Mouse (Mus musculus) MEL (cell line): ENCODE data around the gene Apobec3. TPM values are rescaled to one million over a fixed set of nuclear protein-coding genes. Genes with fewer than 3 reads are reported as not detected.

Experiments used
- DNase-seq: peaks from one replicate; pipeline ENCODE4 v3.0.0; 2011; ENCODE audit warnings: low read depth, low spot score
- H3K27ac ChIP-seq: 2 replicates; pipeline ENCODE4 v1.5.1; 2012; ENCODE audit warnings: low read depth, mild to moderate bottlenecking, control low read depth, low read length, moderate library complexity; ENCODE audit not compliant: control insufficient read depth
- H3K27me3 ChIP-seq, 2 experiments: fragments of 150-350 bp in 1 of 2; sonication (generic) in 1 of 2; 2 replicates each; pipeline ENCODE4 v1.6.1; 2012; ENCODE audit warnings: low read length in 2 of 2, mild to moderate bottlenecking in 2 of 2, improper control_type of control experiment in 1 of 2, moderate library complexity in 1 of 2; ENCODE audit not compliant: insufficient read depth in 2 of 2, control insufficient read depth in 1 of 2
- H3K36me3 ChIP-seq, 2 experiments: 2 replicates each; pipeline ENCODE4 v1.6.1; 2012 to 2014; ENCODE audit warnings: low read length in 2 of 2, improper control_type of control experiment in 1 of 2, inconsistent platforms in 1 of 2, mild to moderate bottlenecking in 1 of 2; ENCODE audit not compliant: insufficient read depth in 2 of 2, control insufficient read depth in 1 of 2
- H3K4me1 ChIP-seq, 2 experiments: fragments of 150-350 bp in 1 of 2; sonication (generic) in 1 of 2; 2 replicates each; pipeline ENCODE4 v1.6.1; 2012; ENCODE audit warnings: low read length in 2 of 2, improper control_type of control experiment in 1 of 2, mild to moderate bottlenecking in 1 of 2; ENCODE audit not compliant: insufficient read depth in 2 of 2, control insufficient read depth in 1 of 2
- H3K4me3 ChIP-seq, 2 experiments: fragments of 150-350 bp in 1 of 2; sonication (generic) in 1 of 2; 2 replicates each; pipeline ENCODE4 v1.5.1; 2012; ENCODE audit warnings: low read depth in 2 of 2, low read length in 2 of 2, mild to moderate bottlenecking in 2 of 2, moderate library complexity in 2 of 2, control low read depth in 1 of 2, improper control_type of control experiment in 1 of 2; ENCODE audit not compliant: control insufficient read depth in 1 of 2, insufficient read depth in 1 of 2
- H3K79me2 ChIP-seq: 2 replicates; pipeline ENCODE4 v1.6.1; 2012; ENCODE audit warnings: mild to moderate bottlenecking, low read length, moderate library complexity; ENCODE audit not compliant: control insufficient read depth, poor library complexity, insufficient read depth
- H3K9ac ChIP-seq: 2 replicates; pipeline ENCODE4 v1.6.1; 2012; ENCODE audit warnings: low read depth, mild to moderate bottlenecking, control low read depth, low read length, moderate library complexity; ENCODE audit not compliant: control insufficient read depth, poor library complexity, severe bottlenecking
- H3K9me3 ChIP-seq: fragments of 150-350 bp; sonication (generic); replicated peaks from 2 replicates; pipeline ENCODE4 v1.6.1; 2012; ENCODE audit warnings: mild to moderate bottlenecking, low read length, improper control_type of control experiment, moderate library complexity; ENCODE audit not compliant: insufficient read depth
- BHLHE40 ChIP-seq: IDR thresholded peaks from 2 replicates; pipeline ENCODE4 v1.6.1; 2012; ENCODE audit warnings: low read depth, mild to moderate bottlenecking, inconsistent platforms, low read length, improper control_type of control experiment, borderline replicate concordance
- CHD1 ChIP-seq: IDR thresholded peaks from 2 replicates; pipeline ENCODE4 v1.6.1; 2012; ENCODE audit warnings: low read depth, mild to moderate bottlenecking, inconsistent platforms, low read length, improper control_type of control experiment
- CTCF ChIP-seq, 3 experiments: IDR thresholded peaks in 2 of 3; conservative IDR thresholded peaks in 1 of 3; 2 replicates each; pipeline ENCODE4 v1.5.1; 2011 to 2012; ENCODE audit warnings: low read length in 3 of 3, low read depth in 2 of 3, mild to moderate bottlenecking in 2 of 3, improper control_type of control experiment in 1 of 3, inconsistent platforms in 1 of 3, mixed read lengths in 1 of 3, moderate library complexity in 1 of 3; ENCODE audit not compliant: control insufficient read depth in 1 of 3, insufficient read depth in 1 of 3, poor library complexity in 1 of 3, severe bottlenecking in 1 of 3
- EP300 ChIP-seq, 2 experiments: IDR thresholded peaks; 2 replicates each; pipeline ENCODE4 v1.6.1; 2011; ENCODE audit warnings: improper control_type of control experiment in 2 of 2, low read length in 2 of 2, low read depth in 1 of 2, mild to moderate bottlenecking in 1 of 2
- ETS1 ChIP-seq: IDR thresholded peaks from 2 replicates; pipeline ENCODE4 v1.6.1; 2012; ENCODE audit warnings: low read depth, mild to moderate bottlenecking, inconsistent platforms, low read length, improper control_type of control experiment, moderate library complexity
- GABPA ChIP-seq: IDR thresholded peaks from 2 replicates; pipeline ENCODE4 v1.6.1; 2012; ENCODE audit warnings: low read depth, mild to moderate bottlenecking, inconsistent platforms, low read length, improper control_type of control experiment, moderate library complexity
- GATA1 ChIP-seq: IDR thresholded peaks from 2 replicates; pipeline ENCODE4 v1.6.1; 2011; ENCODE audit warnings: low read depth, low read length, improper control_type of control experiment
- HCFC1 ChIP-seq: IDR thresholded peaks from 2 replicates; pipeline ENCODE4 v1.6.1; 2012; ENCODE audit warnings: low read depth, mild to moderate bottlenecking, inconsistent platforms, low read length, improper control_type of control experiment, moderate library complexity
- KAT2A ChIP-seq: conservative IDR thresholded peaks from 2 replicates; pipeline ENCODE4 v1.6.1; 2012; ENCODE audit warnings: low read depth, low read length, improper control_type of control experiment, inconsistent platforms
- MAX ChIP-seq: IDR thresholded peaks from 2 replicates; pipeline ENCODE4 v1.6.1; 2011; ENCODE audit warnings: low read length, improper control_type of control experiment
- MYB ChIP-seq: IDR thresholded peaks from 2 replicates; pipeline ENCODE4 v1.6.1; 2011; ENCODE audit warnings: mild to moderate bottlenecking, low read depth, low read length, improper control_type of control experiment
- NELFE ChIP-seq: IDR thresholded peaks from 2 replicates; pipeline ENCODE4 v1.6.1; 2011; ENCODE audit warnings: low read depth, low read length, improper control_type of control experiment
- POLR2A ChIP-seq, 2 experiments: IDR thresholded peaks; 2 replicates each; pipeline ENCODE4 v1.6.1; 2011 to 2012; ENCODE audit warnings: low read length in 2 of 2, mild to moderate bottlenecking in 2 of 2, control low read depth in 1 of 2, improper control_type of control experiment in 1 of 2, low read depth in 1 of 2, moderate library complexity in 1 of 2; ENCODE audit not compliant: control insufficient read depth in 1 of 2, insufficient read depth in 1 of 2, poor library complexity in 1 of 2
- POLR2AphosphoS5 ChIP-seq: IDR thresholded peaks from 2 replicates; pipeline ENCODE4 v1.6.1; 2012; ENCODE audit warnings: low read depth, borderline replicate concordance, mild to moderate bottlenecking, inconsistent platforms, low read length, moderate library complexity, mixed read lengths
- SIN3A ChIP-seq: IDR thresholded peaks from 2 replicates; pipeline ENCODE4 v1.6.1; 2012; ENCODE audit warnings: low read length, improper control_type of control experiment, inconsistent platforms
- TAL1 ChIP-seq: IDR thresholded peaks from 2 replicates; pipeline ENCODE4 v1.6.1; 2012; ENCODE audit warnings: mild to moderate bottlenecking, inconsistent platforms, low read length, moderate library complexity, mixed read lengths
- USF1 ChIP-seq: IDR thresholded peaks from 2 replicates; pipeline ENCODE4 v1.6.1; 2014; ENCODE audit warnings: low read depth, mild to moderate bottlenecking, inconsistent platforms, low read length, improper control_type of control experiment, moderate library complexity
- USF2 ChIP-seq, 2 experiments: IDR thresholded peaks; 2 replicates each; pipeline ENCODE4 v1.6.1; 2011 to 2012; ENCODE audit warnings: improper control_type of control experiment in 2 of 2, low read length in 2 of 2, borderline replicate concordance in 1 of 2, inconsistent platforms in 1 of 2, low read depth in 1 of 2, mild to moderate bottlenecking in 1 of 2; ENCODE audit not compliant: insufficient read depth in 1 of 2
- ZKSCAN1 ChIP-seq: IDR thresholded peaks from 2 replicates; pipeline ENCODE4 v1.6.1; 2012; ENCODE audit warnings: low read depth, mild to moderate bottlenecking, inconsistent platforms, low read length, improper control_type of control experiment, moderate library complexity
- ZMIZ1 ChIP-seq: IDR thresholded peaks from 2 replicates; pipeline ENCODE4 v1.6.1; 2012; ENCODE audit warnings: low read depth, mild to moderate bottlenecking, inconsistent platforms, low read length, improper control_type of control experiment, moderate library complexity
- polyA plus RNA-seq, 2 experiments: library from polyadenylated mRNA; stranded (reverse) in 1 of 2; unstranded in 1 of 2; fragments of >175 nt in 1 of 2; fragments of >200 nt in 1 of 2; gene quantifications; 2 replicates each; pipeline versions ENCODE4 v1.2.1 to v1.2.4; 2012; ENCODE audit warnings: low replicate concordance in 2 of 2, low read depth in 1 of 2; ENCODE audit not compliant: insufficient read length in 2 of 2, insufficient read depth in 1 of 2, missing spikeins in 1 of 2
- total RNA-seq: library from RNA; depleted of rRNA; stranded (reverse); fragments of 300-350 nt; gene quantifications from 2 replicates; pipeline ENCODE4 v1.2.3, GENCODE M21; 2012

Gene Apobec3
- total and polyA plus RNA-seq, 3 experiments: 22.2 to 38.6 TPM; not detected in 1

DNA sequence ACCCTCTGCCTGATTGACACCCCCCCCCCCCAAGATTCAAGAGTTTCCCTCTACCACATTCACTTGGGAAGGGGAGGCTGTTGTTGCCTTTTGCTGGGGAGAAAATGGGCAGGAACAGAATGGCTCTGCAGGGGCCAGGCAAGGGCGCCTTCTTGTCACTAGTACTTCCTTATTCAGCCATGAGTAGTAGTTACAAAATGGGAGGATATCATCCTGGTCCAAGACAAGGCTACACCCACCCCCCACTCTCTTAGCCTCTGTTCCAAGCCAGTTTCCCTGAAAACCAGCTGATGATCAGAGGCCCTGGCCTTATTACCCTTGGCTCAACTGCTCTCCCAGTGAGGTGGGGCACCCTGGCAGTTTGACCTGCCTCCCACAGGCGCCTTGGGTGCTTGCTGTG, 37.3 kb downstream of the Apobec3 start:
- TF ChIP-seq POLR2AphosphoS5 (no peak), CHD1 (no peak), MAX (no peak), ZKSCAN1 (no peak), GATA1 (no peak), POLR2A (IDR thresholded peaks at IDR 0.05; ENCODE audit: control insufficient read depth in 1 of 2, insufficient read depth in 1 of 2, low read depth in 1 of 2, low read length in 2 of 2, poor library complexity in 1 of 2) (no peak), ZMIZ1 (no peak), KAT2A (no peak), GABPA (no peak), USF1 (no peak), SIN3A (no peak), HCFC1 (no peak), USF2 (IDR thresholded peaks at IDR 0.05; ENCODE audit: borderline replicate concordance in 1 of 2, insufficient read depth in 1 of 2, low read depth in 1 of 2, low read length in 2 of 2) (no peak), NELFE (no peak), TAL1 (no peak), ETS1 (no peak), CTCF (IDR thresholded peaks at IDR 0.05 in 2 of 3, conservative IDR thresholded peaks at IDR 0.05 in 1 of 3; ENCODE audit: control insufficient read depth in 1 of 3, insufficient read depth in 1 of 3, low read depth in 2 of 3, low read length in 3 of 3, poor library complexity in 1 of 3, severe bottlenecking in 1 of 3) (no peak)
- Histone ChIP-seq H3K9ac (peak overlapping the region; percentile 72), H3K27me3 (no peaks in the 10 kb centered on the region), H3K27ac (peak overlapping the region; percentile 84), H3K79me2 (no peaks in the 10 kb centered on the region; the same call in 1 of the 2 replicates), H3K36me3 (peaks cover 0 to 9% of the 10 kb centered on the region in 2 experiments; a peak in 2 of 4 replicates), H3K4me1 (peaks cover 11 to 28% of the 10 kb centered on the region in 2 experiments), H3K9me3 (no peaks in the 10 kb centered on the region), H3K4me3 (no peak overlapping the region; a peak in 1 of 4 replicates)
- peak; percentile 54 for DNase-seq

- Histone ChIP-seq H3K27me3 (no peaks in the 10 kb centered on the region), H3K9me3 (no peaks in the 10 kb centered on the region), H3K4me3 (no peak overlapping the region), H3K9ac (no peak overlapping the region), H3K27ac (no peak overlapping the region), H3K4me1 (peaks cover 11 to 30% of the 10 kb centered on the region in 2 experiments), H3K36me3 (peaks cover 0 to 10% of the 10 kb centered on the region in 2 experiments; a peak in 2 of 4 replicates), H3K79me2 (no peaks in the 10 kb centered on the region; the same call in 1 of the 2 replicates)
- TF ChIP-seq TAL1 (no peak), GATA1 (no peak), CTCF (IDR thresholded peaks at IDR 0.05 in 2 of 3, conservative IDR thresholded peaks at IDR 0.05 in 1 of 3; ENCODE audit: control insufficient read depth in 1 of 3, insufficient read depth in 1 of 3, low read depth in 2 of 3, low read length in 3 of 3, poor library complexity in 1 of 3, severe bottlenecking in 1 of 3) (no peak), EP300 (IDR thresholded peaks at IDR 0.05; ENCODE audit: low read depth in 1 of 2, low read length in 2 of 2) (no peak), BHLHE40 (no peak), MYB (no peak)
- DNase-seq: no peak
These were observed 38.3 kb downstream of the Apobec3 start for GRCm38 (mm10) chr15:79929734-79930133.
